Mouse (Mus musculus) activated CD4-positive, CD25-positive, alpha-beta regulatory T cell, adult 4 months (primary cell): ENCODE measurements around the gene Prom2. TPM values are rescaled to one million over a fixed set of nuclear protein-coding genes. Genes with fewer than 3 reads are reported as not detected.

ENCODE experiments used
- ATAC-seq: one replicate; pipeline ENCODE4 v1.8.0; 2017
- polyA plus RNA-seq, 2 experiments: library from polyadenylated mRNA; unstranded; fragments of 100-300 nt; shearing (Covaris generic); gene quantifications; one replicate each; pipeline ENCODE4 v1.2.1; 2017

Gene Prom2
- polyA plus RNA-seq, 2 experiments from 2014 or later: not detected

DNA sequence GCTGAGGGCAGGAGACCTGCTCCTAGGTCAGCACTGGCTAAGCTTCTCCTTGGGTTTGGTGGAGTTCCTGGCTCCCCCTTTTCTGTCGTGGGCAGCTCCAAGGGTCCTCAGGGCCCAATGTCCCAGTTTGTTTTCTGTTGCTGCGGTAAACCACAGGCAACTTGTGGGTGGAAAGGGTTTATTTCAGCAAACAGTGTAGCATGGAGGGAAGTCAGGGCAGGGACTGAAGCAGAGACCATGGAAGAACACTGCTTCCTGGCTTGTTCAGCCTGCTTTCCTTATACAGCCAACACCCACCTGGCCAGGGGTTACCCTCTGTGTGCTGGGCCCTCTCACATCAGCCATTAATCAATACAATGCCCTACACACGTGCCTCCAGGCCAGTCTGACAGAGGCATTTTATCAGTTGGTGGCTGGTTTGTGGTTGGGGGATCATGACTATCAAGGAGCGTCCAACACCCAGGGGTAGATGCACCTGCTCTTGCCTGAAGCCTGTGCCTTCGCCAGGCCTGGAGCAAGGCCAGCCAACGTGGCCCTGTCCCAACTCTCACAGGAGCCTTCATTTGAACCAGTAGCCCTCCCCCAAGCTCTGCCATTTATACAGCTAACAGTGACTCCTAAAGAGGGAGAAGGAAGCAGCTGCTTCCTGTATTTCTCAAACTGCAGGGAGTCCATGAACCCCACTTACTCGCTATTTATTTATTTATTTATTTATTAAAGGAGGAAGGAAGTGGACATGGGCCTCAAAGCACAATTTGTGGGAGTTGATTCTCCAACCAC is 17.1 kb downstream of the Prom2 start:
- no peak for ATAC-seq

GRCm38 (mm10) chr2:127522006-127522441 is 19.2 kb downstream of the Prom2 start, which contains the start of gene Kcnip3:
Gene Kcnip3 (minus strand): TSS chr2:127522094.
- ATAC-seq: no peak

DNA sequence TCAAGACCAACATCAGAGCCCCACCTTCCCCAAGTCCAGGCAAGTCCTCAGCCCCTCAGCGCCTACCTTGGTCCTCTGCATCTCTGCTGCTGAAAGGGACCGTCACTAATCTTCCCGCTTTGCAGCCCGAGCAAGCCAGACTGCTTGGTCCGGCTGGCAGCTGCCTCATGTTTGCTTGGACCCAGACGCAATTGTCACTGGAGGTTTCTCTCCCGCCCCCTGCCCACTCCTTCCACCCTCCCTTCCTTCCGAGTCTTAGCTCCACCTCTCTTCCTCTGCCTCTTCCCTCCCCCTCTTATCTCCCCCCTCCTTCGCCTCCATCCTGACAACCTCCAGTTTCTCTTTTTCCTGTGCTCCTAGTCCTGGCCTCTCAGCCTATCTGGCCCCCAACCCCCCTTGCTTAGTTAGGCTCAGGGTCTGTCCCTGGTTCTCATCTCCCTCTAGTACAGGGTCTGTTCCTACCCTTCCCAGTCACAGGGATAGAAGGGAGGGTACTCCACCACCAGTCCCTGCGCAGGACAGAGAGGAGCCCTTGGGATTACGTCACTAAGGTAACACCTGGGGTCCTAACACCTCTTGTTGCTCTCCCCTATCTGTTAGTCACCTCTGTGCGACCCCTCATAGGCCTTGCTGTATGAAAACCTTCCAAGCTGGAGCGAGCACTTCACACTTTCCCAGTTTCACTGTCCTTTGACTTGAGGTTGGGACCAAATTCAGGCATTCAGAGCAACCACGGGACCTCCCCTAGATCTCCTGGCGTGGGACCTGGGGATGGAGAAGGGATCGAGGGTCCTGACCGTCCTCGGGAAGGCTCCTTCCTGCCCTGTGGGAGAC is 19.9 kb downstream of the Prom2 start:
- no peak for ATAC-seq

DNA sequence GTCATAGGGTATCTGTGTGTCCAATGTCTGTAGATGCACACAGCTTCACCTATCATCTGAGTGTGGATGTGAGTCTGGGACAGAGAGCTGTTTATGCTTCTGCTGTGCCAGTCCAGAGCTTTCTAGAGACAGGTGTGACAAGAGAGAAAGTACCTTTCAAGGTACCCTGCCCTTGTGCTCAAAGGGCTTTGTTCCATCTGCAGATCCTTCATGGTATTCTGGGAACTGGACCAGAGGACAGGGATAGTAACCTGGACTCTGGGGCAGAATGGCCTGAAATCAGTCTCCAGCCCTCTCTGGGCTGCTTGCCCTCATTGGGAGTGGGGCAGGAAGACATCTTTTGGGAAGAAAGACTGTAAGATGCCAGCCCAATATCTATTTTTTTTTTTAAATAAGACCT is 21.1 kb downstream of the Prom2 start:
- ATAC-seq: no peak

DNA sequence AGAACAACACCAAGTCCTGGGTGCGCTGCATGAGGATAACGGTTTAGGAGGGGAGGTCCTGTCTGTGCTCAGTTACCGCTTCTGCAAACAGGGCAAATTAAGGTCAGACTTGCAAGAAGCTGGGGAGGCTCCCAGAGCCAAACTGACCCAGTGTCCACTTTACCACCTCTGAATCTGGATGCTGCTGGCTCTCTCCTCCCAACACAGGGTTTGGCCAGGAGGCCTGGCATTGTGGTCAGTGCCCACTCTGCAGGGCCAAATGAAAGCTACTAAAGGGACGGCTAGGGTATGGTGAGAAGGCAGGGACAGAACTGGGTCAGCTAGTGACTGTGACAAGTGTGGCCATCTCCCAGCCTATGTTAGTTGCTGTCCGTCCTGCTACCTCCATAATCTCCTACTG is 22.0 kb downstream of the Prom2 start:
- ATAC-seq: no peak

DNA sequence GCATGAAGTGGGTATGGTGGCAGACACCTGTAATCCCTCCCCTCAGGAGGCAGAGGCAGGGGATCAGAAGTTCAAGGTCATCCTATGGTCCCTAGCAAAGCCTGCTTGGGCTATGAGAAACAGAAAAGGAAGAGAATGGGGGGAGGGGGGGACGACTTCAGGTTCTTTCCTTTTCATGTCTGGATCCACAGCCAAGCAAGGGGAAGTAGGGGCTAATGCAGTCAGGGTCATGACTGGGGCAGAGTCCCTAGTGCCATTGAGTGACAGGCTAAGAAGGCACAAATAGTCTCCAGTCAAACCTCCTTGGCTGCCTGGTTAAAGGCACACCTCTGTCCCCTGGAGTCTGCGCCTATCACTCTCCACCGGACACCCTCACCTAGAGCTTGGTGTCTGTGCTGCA is 22.4 kb downstream of the Prom2 start:
- ATAC-seq: no peak

DNA sequence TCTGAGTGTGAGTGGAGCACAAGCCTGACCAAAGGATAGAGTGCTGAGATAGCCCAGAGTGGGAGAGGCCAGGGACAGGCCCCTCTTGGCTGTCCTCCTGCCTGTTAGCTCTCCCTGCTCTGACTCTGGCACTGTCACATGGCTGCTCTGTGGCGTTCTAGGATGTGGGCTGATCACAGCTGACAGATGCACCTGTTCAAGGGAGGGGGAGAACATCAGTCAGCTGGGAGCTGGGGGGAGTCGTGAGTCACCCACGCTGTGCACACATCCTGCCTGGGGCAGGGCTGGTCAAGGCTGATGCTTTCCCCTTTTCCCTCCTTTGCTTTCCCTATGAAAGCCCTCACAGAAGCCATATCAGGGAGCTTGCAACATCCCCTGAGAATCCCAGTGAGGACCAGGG is 23.0 kb downstream of the Prom2 start:
- ATAC-seq: no peak

DNA sequence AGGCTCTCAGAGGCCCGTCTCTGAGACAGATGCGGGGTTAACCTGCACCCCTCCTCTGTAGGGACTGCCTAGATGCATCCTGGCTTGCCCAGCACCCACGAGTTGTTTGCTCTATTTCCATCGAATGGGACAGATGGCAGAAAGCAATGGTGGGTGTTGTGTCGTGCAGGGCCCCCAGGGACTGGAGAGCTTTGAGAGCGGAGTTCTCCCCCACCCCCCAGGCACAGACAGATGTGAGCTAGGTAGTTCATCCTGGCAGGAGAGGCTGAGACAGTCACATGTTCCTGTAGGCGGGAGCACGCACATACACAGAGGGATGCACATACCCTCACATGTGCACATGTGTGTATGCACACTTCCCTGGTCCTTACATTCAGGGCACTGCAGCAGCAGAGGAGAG is 24.2 kb downstream of the Prom2 start:
- ATAC-seq: no peak

- no peak for ATAC-seq
Measured at GRCm38 (mm10) chr2:127514380-127515124, 26.7 kb downstream of the Prom2 start.

- ATAC-seq: no peak
Measured at GRCm38 (mm10) chr2:127513244-127513643, 28.0 kb downstream of the Prom2 start.

GRCm38 (mm10) chr2:127511426-127511825 is 29.8 kb downstream of the Prom2 start:
- no peak for ATAC-seq

GRCm38 (mm10) chr2:127507967-127508660 is 33.2 kb downstream of the Prom2 start:
- ATAC-seq: no peak

GRCm38 (mm10) chr2:127507077-127507774 is 34.0 kb downstream of the Prom2 start:
- no peak for ATAC-seq

DNA sequence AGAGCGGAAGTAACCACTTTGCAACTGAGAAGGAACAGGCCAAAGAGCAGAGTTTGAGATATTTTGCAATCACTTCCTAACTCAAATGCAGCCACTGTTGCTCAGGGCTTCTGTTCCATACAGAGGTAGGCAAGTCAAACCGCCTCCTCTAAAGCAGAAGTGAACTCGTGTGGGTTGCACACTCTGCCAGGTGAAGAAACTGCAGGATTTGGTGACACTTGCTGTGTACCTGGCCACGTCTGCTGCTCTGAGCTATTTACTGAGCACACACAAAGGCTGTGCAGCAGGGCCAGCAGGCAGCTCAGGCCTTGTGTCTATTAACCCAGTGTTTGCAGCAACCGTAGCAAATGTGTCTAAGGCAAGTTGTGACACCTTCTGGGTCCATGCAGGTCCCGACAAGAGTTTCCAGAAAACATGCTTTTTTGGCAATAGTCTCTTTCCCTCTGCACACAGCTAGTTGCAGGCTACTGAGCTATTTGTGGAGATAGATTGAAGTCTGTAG is 35.1 kb downstream of the Prom2 start:
- ATAC-seq: no peak

DNA sequence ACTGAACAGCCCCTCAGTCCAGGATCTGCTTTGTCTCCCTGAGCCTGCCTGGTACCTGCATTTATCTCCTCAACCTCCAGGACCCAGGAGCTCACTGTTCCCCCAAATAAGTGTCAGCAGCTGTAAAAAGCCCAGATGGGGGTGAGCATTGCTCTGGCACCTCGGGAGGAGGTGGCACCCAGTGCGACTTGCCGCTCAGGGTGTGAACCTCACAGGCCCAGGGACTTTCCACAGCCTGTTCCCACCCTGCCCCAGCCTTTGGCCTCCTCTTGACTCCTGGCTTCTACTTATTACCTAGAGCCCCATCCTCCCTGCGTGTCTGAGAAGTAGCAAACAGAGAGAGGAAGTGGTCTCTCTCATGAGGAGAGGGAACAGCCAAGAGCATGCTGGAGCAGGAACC is 36.1 kb downstream of the Prom2 start:
- ATAC-seq: no peak

- ATAC-seq: no peak
Measured at GRCm38 (mm10) chr2:127503751-127504549, 37.3 kb downstream of the Prom2 start.

GRCm38 (mm10) chr2:127501061-127501460 is 40.2 kb downstream of the Prom2 start:
- no peak for ATAC-seq

DNA sequence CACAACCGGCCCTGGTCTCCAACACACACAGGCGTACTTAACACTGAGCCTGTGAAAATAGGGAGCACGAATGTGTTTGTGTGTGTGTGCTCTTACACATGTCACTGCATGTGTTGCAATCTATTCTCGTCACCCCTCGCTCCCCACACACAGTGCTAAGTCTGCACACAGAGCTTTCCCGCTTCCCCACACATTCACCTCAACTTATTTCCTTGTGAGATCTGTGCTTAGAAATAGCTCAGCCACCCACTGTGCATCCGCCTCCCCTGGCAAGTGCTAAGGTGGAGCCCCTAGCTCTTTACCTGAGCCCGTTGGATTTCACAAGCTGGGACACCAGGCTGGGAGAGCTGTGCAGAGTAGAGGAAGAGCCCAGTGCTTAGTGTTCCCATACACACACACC is 42.5 kb downstream of the Prom2 start:
- ATAC-seq: no peak

GRCm38 (mm10) chr2:127496321-127496720 is 44.9 kb downstream of the Prom2 start:
- ATAC-seq: no peak

DNA sequence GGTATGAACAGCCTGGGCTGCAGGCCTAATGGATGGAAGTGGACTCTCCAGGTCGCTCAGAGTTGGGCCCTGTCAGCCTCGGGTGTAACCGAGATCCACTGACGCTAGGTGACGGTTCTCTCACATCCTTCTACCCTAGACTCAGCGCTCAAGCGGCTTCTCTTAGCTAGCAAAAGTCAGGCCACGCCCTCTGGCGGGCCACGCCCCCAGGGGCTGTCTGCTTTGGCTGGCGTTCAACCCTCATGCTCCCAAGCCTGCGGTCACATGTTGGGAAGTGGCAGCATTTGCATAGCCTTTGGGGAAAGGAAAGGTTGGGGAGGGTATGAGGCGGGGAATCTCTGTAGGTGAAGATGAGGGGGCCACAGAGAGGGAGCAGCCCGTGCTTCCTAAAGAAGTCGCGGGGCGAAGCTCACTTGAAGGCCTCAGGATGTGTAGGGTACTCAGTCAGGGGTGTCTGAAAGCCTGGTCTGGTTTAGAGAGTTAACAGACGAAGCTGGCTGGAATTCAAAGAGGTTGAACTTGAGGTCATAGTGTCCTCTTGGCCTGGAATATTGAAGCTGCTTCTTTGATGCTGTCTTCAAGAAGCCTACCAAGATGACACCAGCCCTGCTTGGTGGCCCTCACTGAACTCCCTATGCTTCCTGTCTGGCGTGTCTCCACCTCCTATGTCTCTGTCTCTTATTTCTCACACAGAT is 56.6 kb downstream of the Prom2 start:
- ATAC-seq: no peak
